Mouse (Mus musculus): ENCODE results near the gene Tmem38b. TPM values are rescaled to one million over a fixed set of nuclear protein-coding genes. Genes with fewer than 3 reads are reported as not detected.

Gene Tmem38b
- total and polyA plus RNA-seq, 3 experiments: 3.1 to 5.9 TPM; not detected in 1

GRCm38 (mm10) chr4:53795086-53795485 is 30.8 kb upstream of the Tmem38b start:
- Histone ChIP-seq H3K4me3 (ENCODE audit: control insufficient read depth in 1 of 2, insufficient read depth in 1 of 2, low read depth in 2 of 2, low read length in 2 of 2) (no peak overlapping the region), H3K9ac (ENCODE audit: control insufficient read depth, low read depth, low read length, poor library complexity, severe bottlenecking) (no peak overlapping the region), H3K27ac (ENCODE audit: control insufficient read depth, low read depth, low read length) (no peak overlapping the region), H3K27me3 (ENCODE audit: control insufficient read depth in 1 of 2, insufficient read depth in 2 of 2, low read length in 2 of 2) (no peaks in the 10 kb centered on the region; a peak in 2 of 4 replicates), H3K9me3 (replicated peaks; ENCODE audit: insufficient read depth, low read length) (no peaks in the 10 kb centered on the region), H3K79me2 (ENCODE audit: control insufficient read depth, insufficient read depth, low read length, poor library complexity) (no peaks in the 10 kb centered on the region), H3K4me1 (ENCODE audit: control insufficient read depth in 1 of 2, insufficient read depth in 2 of 2, low read length in 2 of 2) (no peaks in the 10 kb centered on the region), H3K36me3 (ENCODE audit: control insufficient read depth in 1 of 2, insufficient read depth in 2 of 2, low read length in 2 of 2) (no peaks in the 10 kb centered on the region)
- TF ChIP-seq CHD2 (IDR thresholded peaks at IDR 0.05; ENCODE audit: low read length) (no peak), TCF12 (IDR thresholded peaks at IDR 0.05; ENCODE audit: low read depth, low read length) (no peak), MAX (IDR thresholded peaks at IDR 0.05; ENCODE audit: low read length) (no peak)
- DNase-seq (ENCODE audit: low read depth, low spot score): no peak

GRCm38 (mm10) chr4:53795706-53796105 is 30.1 kb upstream of the Tmem38b start:
- H3K27me3 ChIP-seq (ENCODE audit: control insufficient read depth in 1 of 2, insufficient read depth in 2 of 2, low read length in 2 of 2): no peaks in the 10 kb centered on the region; a peak in 1 of 4 replicates
- H3K79me2 ChIP-seq (ENCODE audit: control insufficient read depth, insufficient read depth, low read length, poor library complexity): no peaks in the 10 kb centered on the region
- DNase-seq (ENCODE audit: low read depth, low spot score): no peak
- H3K36me3 ChIP-seq (ENCODE audit: control insufficient read depth in 1 of 2, insufficient read depth in 2 of 2, low read length in 2 of 2): no peaks in the 10 kb centered on the region
- no peak overlapping the region for H3K9ac ChIP-seq (ENCODE audit: control insufficient read depth, low read depth, low read length, poor library complexity, severe bottlenecking)
- no peak overlapping the region for H3K27ac ChIP-seq (ENCODE audit: control insufficient read depth, low read depth, low read length)
- H3K4me3 ChIP-seq (ENCODE audit: control insufficient read depth in 1 of 2, insufficient read depth in 1 of 2, low read depth in 2 of 2, low read length in 2 of 2): no peak overlapping the region
- TF ChIP-seq CHD1 (IDR thresholded peaks at IDR 0.05; ENCODE audit: low read depth, low read length): no peak
- no peak for TF ChIP-seq USF1 (IDR thresholded peaks at IDR 0.05; ENCODE audit: low read depth, low read length)
- no peak for TF ChIP-seq ZNF384 (IDR thresholded peaks at IDR 0.05; ENCODE audit: low read depth, low read length)
- TF ChIP-seq ZMIZ1 (IDR thresholded peaks at IDR 0.05; ENCODE audit: low read depth, low read length): no peak
- no peak for TF ChIP-seq CHD2 (IDR thresholded peaks at IDR 0.05; ENCODE audit: low read length)
- TF ChIP-seq ETS1 (IDR thresholded peaks at IDR 0.05; ENCODE audit: low read depth, low read length): no peak
- TF ChIP-seq MAFK (IDR thresholded peaks at IDR 0.05; ENCODE audit: borderline replicate concordance, low read depth, low read length): no peak
- no peak for TF ChIP-seq BHLHE40 (IDR thresholded peaks at IDR 0.05; ENCODE audit: borderline replicate concordance, low read depth, low read length)
- no peak for TF ChIP-seq ELF1 (IDR thresholded peaks at IDR 0.05; ENCODE audit: low read depth, low read length)
- TF ChIP-seq HCFC1 (IDR thresholded peaks at IDR 0.05; ENCODE audit: low read depth, low read length): no peak
- TF ChIP-seq KAT2A (conservative IDR thresholded peaks at IDR 0.05; ENCODE audit: low read depth, low read length): no peak
- no peak for TF ChIP-seq RCOR1 (IDR thresholded peaks at IDR 0.05; ENCODE audit: low read depth, low read length)
- TF ChIP-seq NRF1 (IDR thresholded peaks at IDR 0.05; ENCODE audit: insufficient read depth, low read depth, low read length, poor library complexity, severe bottlenecking): no peak
- no peak for TF ChIP-seq MXI1 (IDR thresholded peaks at IDR 0.05; ENCODE audit: low read depth, low read length)
- H3K9me3 ChIP-seq (replicated peaks; ENCODE audit: insufficient read depth, low read length): no peaks in the 10 kb centered on the region
- H3K4me1 ChIP-seq (ENCODE audit: control insufficient read depth in 1 of 2, insufficient read depth in 2 of 2, low read length in 2 of 2): no peaks in the 10 kb centered on the region

Measured in MEL (cell line).